Mouse (Mus musculus): ENCODE results near the gene Sapcd1.

DNA sequence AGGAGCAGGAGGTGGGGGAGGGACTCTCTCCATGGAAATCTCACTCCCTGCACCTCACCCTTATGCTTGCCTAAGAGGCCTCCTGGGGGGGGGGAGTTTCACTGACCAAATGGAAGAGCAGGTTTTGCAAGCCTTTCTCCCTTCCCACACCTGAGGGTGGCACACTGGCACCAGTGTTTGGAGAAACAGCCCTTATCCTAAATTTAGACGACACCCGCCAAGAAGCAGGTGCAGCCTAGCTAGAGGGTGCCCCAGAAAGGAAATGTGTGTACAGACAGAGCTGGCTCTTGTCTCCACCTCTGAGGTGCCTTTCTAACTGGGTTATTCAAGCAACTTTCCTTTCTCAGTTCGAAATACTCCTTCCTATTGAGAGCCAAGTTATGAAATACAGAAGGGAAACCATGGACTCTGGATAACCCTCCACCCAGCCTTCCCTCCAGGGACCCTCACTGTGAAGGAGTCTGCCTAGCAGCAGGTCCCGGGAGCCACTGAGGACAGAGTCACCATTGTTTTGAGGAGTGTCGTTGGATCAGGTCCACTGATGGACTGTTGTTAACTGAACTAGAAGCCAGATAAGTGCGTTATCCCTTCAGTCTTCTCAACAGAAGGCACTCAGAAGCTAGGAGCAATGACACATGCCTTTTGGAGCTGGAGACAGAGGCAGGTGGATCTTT, 42.9 kb upstream of the Sapcd1 start:
- TF ChIP-seq CTCF (conservative IDR thresholded peaks at IDR 0.05; ENCODE audit: low read length), result no peak
- TF ChIP-seq POU5F1 (IDR thresholded peaks at IDR 0.05; ENCODE audit: borderline replicate concordance, low read length), result no peak
- TF ChIP-seq NANOG (IDR thresholded peaks at IDR 0.05; ENCODE audit: borderline replicate concordance, low read length), result no peak

Measured in E14TG2a.4 (cell line).